Comparison of ENCODE assay signal across 15 mouse cellular contexts in the genomic region with DNA sequence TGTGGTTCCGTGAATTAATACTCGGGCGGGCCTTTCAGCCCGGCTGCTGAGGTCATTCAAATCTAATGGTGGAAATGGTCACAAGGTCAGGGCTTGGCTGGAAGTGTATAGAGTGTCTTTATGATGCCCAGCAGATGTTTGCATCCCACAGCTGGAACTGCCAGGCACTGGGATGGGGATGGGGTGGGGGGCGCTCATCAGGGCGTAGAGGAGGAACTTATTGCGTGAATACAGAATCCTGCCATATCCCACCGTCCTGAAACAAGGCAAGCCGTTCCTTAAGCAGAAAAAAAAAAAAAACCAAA.
DNase-seq lines count a peak whose midpoint lies in the region; ATAC-seq and TF ChIP-seq lines count a peak whose summit lies in the region.
"Had no signal": no experiment of that assay in that cellular context is flagged by ENCODE, and none has a peak within 500 bp of the region (broad histone marks: within the 10 kb centered on the region; RNA-seq: fewer than 3 reads in every experiment).

No protein-coding gene starts in this region.

- no peak overlapping the region for H3K4me3 ChIP-seq in forebrain, embryonic 11.5 days (ENCODE audit: low read depth, low read length)
- H3K4me3 ChIP-seq in forebrain, embryonic 16.5 days (replicated peaks; ENCODE audit: low read length) = no peak overlapping the region
- no peak overlapping the region for H3K4me3 ChIP-seq in lung, postnatal 0 days (ENCODE audit: low read depth, low read length)
- H3K4me3 ChIP-seq in embryonic facial prominence, embryonic 14.5 days (ENCODE audit: low read depth, low read length) = no peak overlapping the region
- H3K4me3 ChIP-seq in stomach, embryonic 16.5 days (replicated peaks; ENCODE audit: low read length) = no peak overlapping the region
- no peak overlapping the region for H3K4me3 ChIP-seq in layer of hippocampus, adult 2 months
- H3K4me3 ChIP-seq: limb, embryonic 15.5 days; myocyte had no signal

- H3K9ac ChIP-seq in forebrain, embryonic 11.5 days (ENCODE audit: low read length) = no peak overlapping the region
- no peak overlapping the region for H3K9ac ChIP-seq in forebrain, embryonic 16.5 days (replicated peaks; ENCODE audit: low read depth, low read length)
- H3K9ac ChIP-seq in lung, postnatal 0 days (replicated peaks; ENCODE audit: low read depth) = no peak overlapping the region
- no peak overlapping the region for H3K9ac ChIP-seq in embryonic facial prominence, embryonic 14.5 days (ENCODE audit: low read depth, low read length)
- 0 out of 2 replicates have a peak overlapping the region, but pooled peaks have one; percentile 37 for H3K9ac ChIP-seq in stomach, embryonic 16.5 days (ENCODE audit: low read length)
- H3K9ac ChIP-seq: limb, embryonic 15.5 days had no signal

- TF ChIP-seq EP300 in lung, postnatal 0 days (IDR thresholded peaks at IDR 0.05) = no peak

- H3K4me1 ChIP-seq in forebrain, embryonic 11.5 days (replicated peaks; ENCODE audit: control insufficient read depth, insufficient read depth, low read length) = peaks cover 10% of the 10 kb centered on the region; the same call in 1 of the 2 replicates
- H3K4me1 ChIP-seq in forebrain, embryonic 16.5 days (replicated peaks; ENCODE audit: control insufficient read depth, insufficient read depth, low read length) = peaks cover 4% of the 10 kb centered on the region
- H3K4me1 ChIP-seq in lung, postnatal 0 days (ENCODE audit: insufficient read depth, low read depth, low read length) = peaks cover 12% of the 10 kb centered on the region; the same call in 1 of the 2 replicates
- H3K4me1 ChIP-seq in embryonic facial prominence, embryonic 14.5 days (ENCODE audit: control insufficient read depth, insufficient read depth, low read length) = peaks cover 32% of the 10 kb centered on the region
- H3K4me1 ChIP-seq in stomach, embryonic 16.5 days (ENCODE audit: control insufficient read depth, insufficient read depth, low read length) = peaks cover 13% of the 10 kb centered on the region

- 0 out of 2 replicates have a peak overlapping the region, but pooled peaks have one; percentile 8 for H3K4me2 ChIP-seq in forebrain, embryonic 11.5 days (ENCODE audit: low read depth, low read length, severe bottlenecking)
- H3K4me2 ChIP-seq in forebrain, embryonic 16.5 days (ENCODE audit: low read length) = no peak overlapping the region
- H3K4me2 ChIP-seq in lung, postnatal 0 days (replicated peaks; ENCODE audit: low read depth, low read length) = no peak overlapping the region
- H3K4me2 ChIP-seq in embryonic facial prominence, embryonic 14.5 days (ENCODE audit: low read depth, low read length) = peak overlapping the region; percentile 4; the same call in 1 of the 2 replicates
- peak overlapping the region; percentile 7; the same call in 1 of the 2 replicates for H3K4me2 ChIP-seq in stomach, embryonic 16.5 days (ENCODE audit: low read depth, low read length)
- H3K4me2 ChIP-seq: limb, embryonic 15.5 days had no signal

- DNase-seq in forebrain, embryonic 11.5 days (ENCODE audit: low spot score) = no peak
- peak; percentile 63 for DNase-seq in lung, postnatal 0 days (ENCODE audit: low spot score)
- no peak for DNase-seq in lung, postnatal 25 days (ENCODE audit: low spot score)
- peak; percentile 22 for DNase-seq in embryonic facial prominence, embryonic 14.5 days (ENCODE audit: low spot score)
- no peak for DNase-seq in layer of hippocampus, adult 2 months (ENCODE audit: low spot score in 2 of 2)
- no peak for DNase-seq in c-Kit-positive CD71-positive TER-119-positive erythroid progenitor cells, embryonic 14.5 days (ENCODE audit: low spot score)
- DNase-seq: cerebellum, adult 8-10 months; heart, postnatal 10 days; thymus, adult 18-20 months had no signal

- H3K9me3 ChIP-seq in forebrain, embryonic 11.5 days (ENCODE audit: control insufficient read depth, low read length) = no peaks in the 10 kb centered on the region
- H3K9me3 ChIP-seq in forebrain, embryonic 16.5 days (ENCODE audit: control insufficient read depth, low read length) = no peaks in the 10 kb centered on the region
- no peaks in the 10 kb centered on the region for H3K9me3 ChIP-seq in lung, postnatal 0 days (ENCODE audit: low read length)
- H3K9me3 ChIP-seq in embryonic facial prominence, embryonic 14.5 days (ENCODE audit: control insufficient read depth, low read length) = no peaks in the 10 kb centered on the region
- H3K9me3 ChIP-seq in stomach, embryonic 16.5 days (replicated peaks; ENCODE audit: control insufficient read depth, low read length) = no peaks in the 10 kb centered on the region
- H3K9me3 ChIP-seq: limb, embryonic 15.5 days had no signal

- 13% methylated on average over 9 of the region's 9 CpGs for WGBS in forebrain, embryonic 11.5 days
- 22% methylated on average over 9 of the region's 9 CpGs for WGBS in forebrain, embryonic 16.5 days
- WGBS in lung, postnatal 0 days = 42% methylated on average over 9 of the region's 9 CpGs
- WGBS in embryonic facial prominence, embryonic 14.5 days = 36% methylated on average over 9 of the region's 9 CpGs
- WGBS in stomach, embryonic 16.5 days = 40% methylated on average over 9 of the region's 9 CpGs

- H3K27me3 ChIP-seq in forebrain, embryonic 11.5 days (ENCODE audit: control insufficient read depth, insufficient read depth, low read length) = no peaks in the 10 kb centered on the region
- H3K27me3 ChIP-seq in forebrain, embryonic 16.5 days (replicated peaks; ENCODE audit: control insufficient read depth, insufficient read depth, low read length) = peaks cover 12% of the 10 kb centered on the region
- H3K27me3 ChIP-seq in lung, postnatal 0 days (replicated peaks; ENCODE audit: insufficient read depth, low read length) = no peaks in the 10 kb centered on the region
- H3K27me3 ChIP-seq in embryonic facial prominence, embryonic 14.5 days (replicated peaks; ENCODE audit: control insufficient read depth, insufficient read depth, low read length) = no peaks in the 10 kb centered on the region
- no peaks in the 10 kb centered on the region for H3K27me3 ChIP-seq in stomach, embryonic 16.5 days (ENCODE audit: control insufficient read depth, insufficient read depth, low read length)

- ATAC-seq in forebrain, embryonic 11.5 days (replicated peaks; ENCODE audit: low FRiP score) = no peak
- no peak for ATAC-seq in forebrain, embryonic 16.5 days
- ATAC-seq in lung, postnatal 0 days = peak; percentile 50
- ATAC-seq in embryonic facial prominence, embryonic 14.5 days (ENCODE audit: low read depth) = no peak
- ATAC-seq in stomach, embryonic 16.5 days (ENCODE audit: insufficient read depth, low FRiP score) = no peak
- ATAC-seq: inflammation-experienced regulatory T-cells, adult 6 months had no signal

- no peak for TF ChIP-seq CTCF in lung, postnatal 0 days (IDR thresholded peaks at IDR 0.05)
- no peak for TF ChIP-seq CTCF in layer of hippocampus, adult 2 months (conservative IDR thresholded peaks at IDR 0.05)

- H3K36me3 ChIP-seq in forebrain, embryonic 11.5 days (ENCODE audit: control insufficient read depth, insufficient read depth, low read length) = no peaks in the 10 kb centered on the region
- no peaks in the 10 kb centered on the region for H3K36me3 ChIP-seq in forebrain, embryonic 16.5 days (ENCODE audit: control insufficient read depth, insufficient read depth)
- H3K36me3 ChIP-seq in lung, postnatal 0 days (ENCODE audit: insufficient read depth, low read length) = no peaks in the 10 kb centered on the region
- no peaks in the 10 kb centered on the region for H3K36me3 ChIP-seq in embryonic facial prominence, embryonic 14.5 days (ENCODE audit: control insufficient read depth, insufficient read depth, low read length)
- H3K36me3 ChIP-seq in stomach, embryonic 16.5 days (ENCODE audit: control insufficient read depth, insufficient read depth, low read length) = no peaks in the 10 kb centered on the region
- H3K36me3 ChIP-seq: limb, embryonic 15.5 days had no signal

- H3K27ac ChIP-seq in forebrain, embryonic 11.5 days (ENCODE audit: low read depth, low read length) = no peak overlapping the region
- no peak overlapping the region for H3K27ac ChIP-seq in forebrain, embryonic 16.5 days (ENCODE audit: low read length)
- peak overlapping the region; percentile 54; the same call in 1 of the 2 replicates for H3K27ac ChIP-seq in lung, postnatal 0 days (ENCODE audit: low read length)
- peak overlapping the region; percentile 76 for H3K27ac ChIP-seq in embryonic facial prominence, embryonic 14.5 days (replicated peaks; ENCODE audit: low read depth, low read length)
- peak overlapping the region; percentile 83 for H3K27ac ChIP-seq in stomach, embryonic 16.5 days (ENCODE audit: low read length)
- H3K27ac ChIP-seq in layer of hippocampus, adult 2 months = no peak overlapping the region
- H3K27ac ChIP-seq: macrophage had no signal

Comparison
In these comparisons a context has a peak if more than half of its experiments do, and no peak if none do; other contexts are left out.
1. DNase-seq: peak in lung, postnatal 0 days (single experiment) and embryonic facial prominence, embryonic 14.5 days (single experiment); none in forebrain, embryonic 11.5 days (single experiment), lung, postnatal 25 days (single experiment), layer of hippocampus, adult 2 months (0 of 2) and c-Kit-positive CD71-positive TER-119-positive erythroid progenitor cells, embryonic 14.5 days (single experiment).
2. H3K4me2 ChIP-seq: peak in forebrain, embryonic 11.5 days (single experiment), embryonic facial prominence, embryonic 14.5 days (single experiment) and stomach, embryonic 16.5 days (single experiment); none in forebrain, embryonic 16.5 days (single experiment) and lung, postnatal 0 days (single experiment).
3. H3K27ac ChIP-seq: peak in lung, postnatal 0 days (single experiment), embryonic facial prominence, embryonic 14.5 days (single experiment) and stomach, embryonic 16.5 days (single experiment); none in forebrain, embryonic 11.5 days (single experiment), forebrain, embryonic 16.5 days (single experiment) and layer of hippocampus, adult 2 months (single experiment).